Mouse (Mus musculus): Measurements from ENCODE around the gene Tmem107. TPM values are rescaled to one million over a fixed set of nuclear protein-coding genes. Genes with fewer than 3 reads are reported as not detected.

The Tmem107 gene
- total and polyA plus RNA-seq, 2 experiments from 2014 or later: 27.8 to 61.8 TPM

DNA sequence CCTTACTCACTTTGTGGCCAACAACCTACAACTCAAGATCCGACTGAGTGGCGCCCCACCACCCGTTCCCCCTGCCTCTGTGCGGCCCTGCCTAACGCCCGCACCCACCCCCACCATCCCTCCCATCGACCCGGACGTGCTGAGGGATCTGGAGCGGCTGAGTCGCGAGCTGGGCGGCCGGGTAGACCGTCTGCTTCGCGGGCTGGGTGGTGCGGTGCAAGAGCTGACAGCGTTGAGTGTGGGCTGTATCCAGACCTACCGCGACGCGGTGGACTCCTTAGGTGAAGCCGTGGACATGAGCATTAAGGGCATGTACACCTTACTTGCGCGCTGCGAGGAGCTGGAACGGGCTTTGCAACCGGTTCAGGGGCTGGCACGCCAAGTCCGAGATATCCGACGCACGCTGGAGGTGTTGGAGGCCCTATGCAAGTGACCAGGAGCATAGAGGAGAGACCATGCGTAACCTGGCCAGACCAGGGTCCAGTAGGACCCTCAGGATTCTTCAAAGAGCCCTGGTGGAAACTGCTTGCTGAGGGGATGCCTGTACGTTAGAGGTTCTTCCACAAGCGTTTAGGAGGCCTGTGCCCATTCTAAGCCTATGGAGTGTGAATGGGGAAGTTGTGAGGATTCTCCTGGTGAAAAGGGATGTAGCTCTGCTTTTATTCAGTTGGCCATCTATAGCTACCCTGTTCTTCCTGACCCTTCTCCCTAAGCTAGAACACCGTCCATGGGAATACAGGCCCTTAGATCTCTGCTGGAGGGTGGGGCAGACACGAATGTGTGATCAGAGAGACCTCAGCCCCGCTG is 10.0 kb upstream of the Tmem107 start:
- no peak for DNase-seq (ENCODE audit: low spot score)
- ATAC-seq (ENCODE audit: low FRiP score): no peak
- under 1% methylated on average over 40 of the region's 40 CpGs for WGBS

DNA sequence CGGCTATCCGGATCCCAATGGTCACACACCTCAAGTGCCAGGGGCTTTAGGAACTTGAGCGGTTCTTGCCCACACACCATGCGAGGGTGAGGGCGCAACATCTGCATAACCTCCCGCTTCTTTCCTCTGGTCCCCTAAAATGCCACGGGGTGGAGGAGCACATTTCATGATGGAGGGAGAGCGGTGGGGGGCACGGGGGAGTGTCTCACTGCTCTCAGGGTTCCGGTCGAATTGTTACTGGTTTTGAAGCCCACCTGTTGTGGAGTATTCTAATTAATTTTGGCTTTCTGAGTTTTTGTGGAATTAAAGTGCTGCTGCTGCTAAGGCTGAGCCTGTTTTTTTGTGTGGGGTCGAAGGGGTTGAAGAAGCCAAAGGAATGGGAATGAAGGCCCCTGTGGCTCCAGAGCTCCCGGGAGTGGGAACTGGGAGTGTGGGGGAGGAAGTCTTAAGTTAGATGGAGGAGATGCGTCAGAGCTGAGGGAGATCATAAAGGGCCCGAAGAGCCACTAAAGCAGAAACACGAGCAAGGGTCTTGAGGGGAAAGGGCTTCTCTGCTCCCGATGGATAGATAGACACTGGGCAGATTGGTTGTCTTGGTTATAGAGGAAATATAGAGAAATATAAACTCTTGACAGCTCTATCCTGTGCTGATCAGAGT is 9.2 kb upstream of the Tmem107 start:
- peak overlapping the region; percentile 92; the same call in 1 of the 2 replicates for H3K27ac ChIP-seq (ENCODE audit: low read depth, low read length)
- peak overlapping the region; percentile 86 for H3K4me2 ChIP-seq (ENCODE audit: low read depth, low read length, poor library complexity, severe bottlenecking)
- no peak for ATAC-seq (ENCODE audit: low FRiP score)
- no peak for TF ChIP-seq CTCF (IDR thresholded peaks at IDR 0.05)
- H3K9me3 ChIP-seq (ENCODE audit: low read length): no peaks in the 10 kb centered on the region
- no peaks in the 10 kb centered on the region for H3K27me3 ChIP-seq (ENCODE audit: insufficient read depth, low read length)
- peaks cover 10% of the 10 kb centered on the region for H3K4me1 ChIP-seq (ENCODE audit: insufficient read depth, low read length)
- peak overlapping the region; percentile 85 for H3K9ac ChIP-seq (replicated peaks; ENCODE audit: low read length, poor library complexity, severe bottlenecking)
- H3K36me3 ChIP-seq (ENCODE audit: insufficient read depth, low read length): no peaks in the 10 kb centered on the region
- 8% methylated on average over 17 of the region's 17 CpGs for WGBS
- no peak for DNase-seq (ENCODE audit: low spot score)
- H3K4me3 ChIP-seq (ENCODE audit: low read depth, low read length): peak overlapping the region; percentile 90

More for the DNA sequence above, 10.0 kb upstream of the Tmem107 start:
- Histone ChIP-seq H3K4me2 (ENCODE audit: low read depth, low read length, poor library complexity, severe bottlenecking) (peak overlapping the region; percentile 86), H3K27me3 (ENCODE audit: insufficient read depth, low read length) (no peaks in the 10 kb centered on the region), H3K27ac (ENCODE audit: low read depth, low read length) (peak overlapping the region; percentile 92), H3K9ac (replicated peaks; ENCODE audit: low read length, poor library complexity, severe bottlenecking) (peak overlapping the region; percentile 85), H3K4me3 (ENCODE audit: low read depth, low read length) (peak overlapping the region; percentile 90), H3K4me1 (ENCODE audit: insufficient read depth, low read length) (peaks cover 10% of the 10 kb centered on the region), H3K9me3 (ENCODE audit: low read length) (no peaks in the 10 kb centered on the region), H3K36me3 (ENCODE audit: insufficient read depth, low read length) (no peaks in the 10 kb centered on the region)
- no peak for TF ChIP-seq CTCF (IDR thresholded peaks at IDR 0.05)

DNA sequence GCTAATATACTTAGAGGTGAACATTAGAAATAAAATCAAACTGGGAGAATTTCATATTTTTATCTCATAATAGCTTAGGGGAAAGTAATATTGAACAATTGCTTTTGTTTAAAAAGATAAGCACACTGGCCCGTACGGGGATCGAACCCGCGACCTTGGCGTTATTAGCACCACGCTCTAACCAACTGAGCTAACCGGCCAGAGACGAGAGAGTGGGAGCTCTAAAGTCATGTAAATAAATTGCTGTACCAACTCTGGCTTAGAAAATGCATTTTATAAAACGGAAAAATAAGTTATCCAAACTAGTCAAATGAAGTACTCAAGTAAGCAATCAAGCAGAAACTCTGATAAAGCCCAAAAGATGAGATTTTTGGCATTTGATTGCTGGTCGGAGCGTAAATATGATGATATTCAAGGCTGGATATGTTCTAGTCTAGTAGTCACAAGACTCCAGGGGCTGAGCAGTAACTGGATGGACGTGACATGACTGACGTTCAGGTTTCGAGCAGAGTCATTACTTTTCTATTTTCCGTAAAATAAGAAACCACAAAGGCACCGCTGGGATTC is 8.3 kb upstream of the Tmem107 start:
- H3K4me2 ChIP-seq (ENCODE audit: low read depth, low read length, poor library complexity, severe bottlenecking): peak overlapping the region; percentile 86
- H3K9ac ChIP-seq (replicated peaks; ENCODE audit: low read length, poor library complexity, severe bottlenecking): no peak overlapping the region
- peak overlapping the region; percentile 64; the same call in 1 of the 2 replicates for H3K27ac ChIP-seq (ENCODE audit: low read depth, low read length)
- no peaks in the 10 kb centered on the region for H3K27me3 ChIP-seq (ENCODE audit: insufficient read depth, low read length)
- ATAC-seq (ENCODE audit: low FRiP score) (no peak), DNase-seq (ENCODE audit: low spot score) (peak; percentile 76)
- H3K36me3 ChIP-seq (ENCODE audit: insufficient read depth, low read length): no peaks in the 10 kb centered on the region
- H3K4me3 ChIP-seq (ENCODE audit: low read depth, low read length): peak overlapping the region; percentile 90
- H3K4me1 ChIP-seq (ENCODE audit: insufficient read depth, low read length): peaks cover 13% of the 10 kb centered on the region
- under 1% methylated on average over 17 of the region's 17 CpGs for WGBS
- H3K9me3 ChIP-seq (ENCODE audit: low read length): no peaks in the 10 kb centered on the region
- TF ChIP-seq CTCF (IDR thresholded peaks at IDR 0.05): no peak

DNA sequence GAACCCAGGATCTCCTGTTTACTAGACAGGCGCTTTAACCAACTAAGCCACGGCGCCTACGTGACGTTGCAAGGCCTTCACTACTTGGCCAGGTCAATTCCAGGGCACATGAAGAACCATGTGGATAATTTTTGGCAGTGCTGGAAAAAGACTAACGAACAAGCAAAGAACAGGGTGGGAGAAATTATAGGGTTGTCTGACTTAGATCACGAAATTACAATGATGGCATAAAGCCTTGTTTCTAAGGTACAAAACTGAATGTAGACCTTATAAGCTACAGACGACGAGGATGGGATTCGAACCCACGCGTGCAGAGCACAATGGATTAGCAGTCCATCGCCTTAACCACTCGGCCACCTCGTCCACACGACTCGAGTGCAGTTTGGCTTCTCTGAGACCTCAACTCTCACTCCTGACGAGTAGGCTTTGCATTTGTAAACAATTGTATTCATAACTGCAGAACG is 7.8 kb upstream of the Tmem107 start:
- H3K4me1 ChIP-seq (ENCODE audit: insufficient read depth, low read length): peaks cover 13% of the 10 kb centered on the region
- no peaks in the 10 kb centered on the region for H3K36me3 ChIP-seq (ENCODE audit: insufficient read depth, low read length)
- no peaks in the 10 kb centered on the region for H3K9me3 ChIP-seq (ENCODE audit: low read length)
- peak overlapping the region; percentile 64; the same call in 1 of the 2 replicates for H3K27ac ChIP-seq (ENCODE audit: low read depth, low read length)
- peak overlapping the region; percentile 86 for H3K4me2 ChIP-seq (ENCODE audit: low read depth, low read length, poor library complexity, severe bottlenecking)
- H3K4me3 ChIP-seq (ENCODE audit: low read depth, low read length): peak overlapping the region; percentile 90
- no peak overlapping the region for H3K9ac ChIP-seq (replicated peaks; ENCODE audit: low read length, poor library complexity, severe bottlenecking)
- no peak for ATAC-seq (ENCODE audit: low FRiP score)
- no peak for TF ChIP-seq CTCF (IDR thresholded peaks at IDR 0.05)
- H3K27me3 ChIP-seq (ENCODE audit: insufficient read depth, low read length): no peaks in the 10 kb centered on the region
- DNase-seq (ENCODE audit: low spot score): peak; percentile 95
- WGBS: under 1% methylated on average over 19 of the region's 19 CpGs

DNA sequence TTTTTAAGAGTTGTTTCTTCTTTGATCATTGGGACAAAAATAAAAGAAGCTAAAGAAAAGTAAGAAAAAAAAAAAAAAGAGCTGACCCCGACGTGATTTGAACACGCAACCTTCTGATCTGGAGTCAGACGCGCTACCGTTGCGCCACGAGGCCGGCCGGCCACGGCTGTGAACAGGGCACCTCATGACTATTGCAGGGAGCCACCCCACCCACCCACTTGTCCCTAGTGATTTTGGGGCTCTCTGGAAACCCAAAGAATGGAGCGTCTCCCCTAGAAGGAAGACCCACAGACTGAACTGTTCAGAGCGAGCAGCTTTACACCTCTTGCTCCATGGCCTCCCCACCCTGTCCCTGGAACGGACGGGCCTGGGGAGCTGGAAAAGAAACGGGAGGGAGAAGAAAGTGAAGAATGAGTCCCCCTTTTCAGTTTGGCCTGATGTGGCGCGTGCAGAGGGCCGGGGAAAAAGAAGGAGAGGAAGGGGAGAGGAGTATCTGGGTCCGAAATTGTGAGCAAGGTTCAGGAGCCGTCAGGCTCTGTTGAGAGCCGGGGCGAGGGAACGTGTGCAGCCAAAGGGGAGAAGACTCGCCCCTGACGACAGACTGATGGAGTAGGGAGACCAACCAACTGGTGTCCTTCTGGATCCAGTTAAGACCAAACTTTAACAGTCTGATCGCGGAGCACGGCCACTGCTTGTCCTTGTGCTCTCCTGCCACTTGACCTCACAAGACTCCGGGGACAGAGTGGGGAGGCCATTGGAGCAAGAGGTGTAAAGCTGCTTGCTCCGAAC is 7.0 kb upstream of the Tmem107 start:
- peak overlapping the region; percentile 90 for H3K4me3 ChIP-seq (ENCODE audit: low read depth, low read length)
- H3K27me3 ChIP-seq (ENCODE audit: insufficient read depth, low read length): no peaks in the 10 kb centered on the region
- no peaks in the 10 kb centered on the region for H3K36me3 ChIP-seq (ENCODE audit: insufficient read depth, low read length)
- peak overlapping the region; percentile 86 for H3K4me2 ChIP-seq (ENCODE audit: low read depth, low read length, poor library complexity, severe bottlenecking)
- ATAC-seq (ENCODE audit: low FRiP score) (0 out of 2 replicates have a peak, but pooled peaks have one; percentile 51), DNase-seq (ENCODE audit: low spot score) (peak; percentile 65)
- H3K9me3 ChIP-seq (ENCODE audit: low read length): no peaks in the 10 kb centered on the region
- peak overlapping the region; percentile 58 for H3K9ac ChIP-seq (replicated peaks; ENCODE audit: low read length, poor library complexity, severe bottlenecking)
- WGBS: under 1% methylated on average over 31 of the region's 31 CpGs
- peak overlapping the region; percentile 64; the same call in 1 of the 2 replicates for H3K27ac ChIP-seq (ENCODE audit: low read depth, low read length)
- TF ChIP-seq CTCF (IDR thresholded peaks at IDR 0.05): no peak
- H3K4me1 ChIP-seq (ENCODE audit: insufficient read depth, low read length): peaks cover 13% of the 10 kb centered on the region
